Mouse (Mus musculus) right cerebral cortex, postnatal 10 days (tissue): ENCODE results near the gene 1500009C09Rik.

ENCODE experiments used
- DNase-seq, 2 experiments: peaks; one replicate each; pipeline ENCODE4 v3.0.0; 2021; ENCODE audit warnings: low spot score in 2 of 2

The 1500009C09Rik gene

GRCm38 (mm10) chr15:82247131-82247776 is 4.9 kb upstream of the 1500009C09Rik start:
- DNase-seq, result no peak

DNA sequence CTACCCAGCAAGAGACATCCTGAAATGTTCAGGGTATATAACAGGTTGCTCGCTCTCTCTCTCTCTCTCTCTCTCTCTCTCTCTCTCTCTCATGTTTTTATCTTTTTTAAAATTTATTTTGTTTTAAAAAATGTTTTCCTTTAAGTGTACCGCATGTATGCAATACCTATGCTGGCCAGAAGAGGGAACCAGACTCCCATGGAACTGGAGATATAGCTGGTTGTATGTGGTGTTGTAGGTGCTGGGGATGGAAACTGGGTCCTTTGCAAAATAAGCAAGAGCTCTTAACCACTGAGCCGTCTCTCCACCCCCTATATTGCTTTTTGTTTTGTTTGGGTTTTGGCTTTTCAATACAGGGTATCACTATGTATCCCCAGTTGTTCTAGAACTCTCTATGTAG is 618 bp upstream of the 1500009C09Rik start:
- DNase-seq, result no peak

DNA sequence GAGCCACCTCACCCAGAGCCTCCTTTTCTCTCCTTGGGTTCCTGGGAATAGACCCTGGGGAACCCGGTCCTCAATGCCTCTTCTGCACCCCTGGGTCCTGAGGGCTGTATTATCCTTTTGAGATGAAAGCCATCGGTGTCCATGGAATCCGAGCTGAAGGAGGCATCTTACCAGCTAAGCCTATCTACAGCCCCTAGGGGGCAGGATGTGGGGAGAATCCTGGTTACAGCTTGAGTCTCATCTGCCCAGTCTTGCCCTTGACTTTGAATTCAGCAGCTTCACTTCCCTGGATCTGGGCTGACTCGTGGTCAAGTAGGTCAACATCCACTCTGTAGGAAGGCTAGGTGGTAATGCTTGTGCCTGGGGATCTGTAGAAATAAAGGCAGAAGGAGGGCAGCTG is 3.1 kb downstream of the 1500009C09Rik start:
- DNase-seq, result peak in 1 of 2 experiments; percentile 55

DNA sequence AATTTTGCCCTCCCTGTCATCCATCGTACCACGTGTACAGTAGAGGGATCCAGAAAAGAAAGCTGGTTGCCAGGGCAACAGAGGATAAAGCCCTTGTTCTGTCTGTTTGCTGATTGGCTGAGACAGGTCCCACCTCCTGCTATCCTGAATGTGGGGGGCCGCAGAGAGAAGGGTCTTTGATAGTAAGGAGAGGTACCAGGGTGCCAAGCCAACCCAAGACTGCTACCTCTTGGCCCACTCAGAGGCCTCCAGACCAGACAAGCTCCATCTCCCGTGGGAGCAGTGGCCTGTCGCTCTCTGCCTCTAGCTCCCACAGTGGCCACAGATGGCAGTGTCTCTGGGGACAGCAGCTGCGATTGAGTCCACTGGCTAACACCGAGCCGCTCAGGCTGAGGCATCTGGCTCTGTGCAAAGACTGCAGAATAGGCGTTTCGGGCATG is 3.8 kb downstream of the 1500009C09Rik start:
- DNase-seq, result peak; percentile 92 to 97

GRCm38 (mm10) chr15:82259510-82259909 is 7.3 kb downstream of the 1500009C09Rik start:
- peak; percentile 83 for DNase-seq

DNA sequence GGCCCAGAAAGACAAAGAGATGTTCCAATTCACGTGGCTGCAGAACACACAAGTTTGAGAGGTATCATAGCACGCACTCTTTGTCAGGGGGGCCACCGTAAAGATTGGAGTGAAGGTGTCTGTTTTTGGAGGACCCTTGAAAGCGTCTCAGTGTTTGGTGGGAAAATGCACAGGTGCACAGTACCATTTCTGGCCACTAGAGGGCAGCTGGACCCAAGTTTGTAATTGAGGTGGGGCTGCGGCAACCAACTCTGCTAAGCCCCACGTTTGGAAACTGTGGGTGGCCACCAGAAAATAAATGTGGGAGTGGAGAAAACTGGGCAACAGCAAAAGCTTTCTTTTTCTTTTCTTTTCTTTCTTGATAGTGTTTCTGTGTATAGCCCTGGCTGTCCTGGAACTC is 14.2 kb downstream of the 1500009C09Rik start:
- DNase-seq, result peak; percentile 74 to 84

DNA sequence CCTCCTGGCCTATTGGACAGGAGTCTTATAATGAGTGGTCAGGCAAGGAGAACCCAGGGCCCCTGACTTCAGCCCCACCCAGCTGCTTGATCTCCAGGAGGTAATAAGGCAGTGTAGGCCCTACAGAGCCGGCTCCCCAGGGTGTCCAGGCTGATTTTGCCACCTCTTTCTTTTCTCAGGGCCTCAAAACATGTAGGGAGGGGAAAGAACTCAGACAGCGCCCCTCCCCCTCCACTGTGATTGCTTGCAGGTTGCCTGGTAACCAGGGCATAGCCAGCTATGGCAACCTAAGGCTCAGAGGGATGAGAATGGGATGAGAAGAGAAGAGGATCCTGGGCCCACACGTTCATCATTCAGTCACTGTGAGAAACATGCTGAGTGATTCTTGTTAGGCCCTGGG is 16.0 kb downstream of the 1500009C09Rik start:
- DNase-seq, result peak; percentile 87 to 89

GRCm38 (mm10) chr15:82268783-82269182 is 16.6 kb downstream of the 1500009C09Rik start:
- DNase-seq, result no peak

GRCm38 (mm10) chr15:82271201-82271600 is 19.0 kb downstream of the 1500009C09Rik start:
- peak; percentile 69 to 86 for DNase-seq

GRCm38 (mm10) chr15:82272295-82272694 is 20.1 kb downstream of the 1500009C09Rik start:
- peak in 1 of 2 experiments; percentile 33 for DNase-seq

- no peak for DNase-seq
Measured at GRCm38 (mm10) chr15:82274593-82274926, 22.4 kb downstream of the 1500009C09Rik start, which contains the start of gene Sept3. Sept3 (plus strand) TSS chr15:82274893.

- peak; percentile 84 to 86 for DNase-seq
Measured at GRCm38 (mm10) chr15:82274927-82275901, 23.0 kb downstream of the 1500009C09Rik start.

DNA sequence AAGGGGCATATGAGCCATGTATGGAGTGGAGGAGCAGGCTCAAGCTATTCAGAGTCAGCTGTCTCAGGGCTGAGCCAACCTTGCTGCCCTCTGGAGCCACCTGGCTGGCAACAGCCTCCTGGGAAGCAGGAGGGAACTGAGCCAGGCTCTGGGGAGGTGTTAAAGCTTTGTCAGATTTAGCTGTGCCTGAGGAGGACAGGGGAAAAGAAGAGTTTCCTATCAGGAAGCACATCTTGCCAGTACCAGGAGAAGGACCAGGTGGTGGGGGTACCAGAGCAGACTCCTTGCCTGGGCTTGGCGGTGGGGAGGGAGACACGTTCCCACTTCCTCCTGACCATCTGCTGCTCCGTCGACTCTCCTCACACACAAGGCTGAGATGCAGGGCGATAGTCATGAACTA is 25.4 kb downstream of the 1500009C09Rik start:
- peak in 1 of 2 experiments; percentile 72 for DNase-seq

DNA sequence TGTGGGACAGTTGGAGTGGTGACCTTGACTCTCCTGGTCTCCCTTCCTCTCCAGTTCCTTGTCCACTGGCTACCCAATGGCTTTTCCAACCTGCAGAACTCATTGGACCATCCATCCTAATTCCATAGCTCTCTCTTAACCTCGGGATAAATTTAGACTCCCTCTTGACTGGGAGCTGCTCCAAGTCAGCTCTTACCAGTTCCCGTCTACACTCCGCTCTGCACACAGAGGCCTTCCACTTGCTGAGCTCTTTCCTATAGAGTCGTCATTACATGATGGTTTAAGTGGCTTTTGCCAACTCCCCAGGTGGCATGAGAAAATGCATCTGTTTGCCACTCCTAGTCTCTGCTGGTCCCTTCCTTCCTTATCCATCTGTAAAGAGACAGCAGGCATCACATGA is 28.4 kb downstream of the 1500009C09Rik start:
- DNase-seq, result peak in 1 of 2 experiments; percentile 35

GRCm38 (mm10) chr15:82286157-82286556 is 34.0 kb downstream of the 1500009C09Rik start:
- peak in 1 of 2 experiments; percentile 19 for DNase-seq

GRCm38 (mm10) chr15:82290252-82290651 is 38.1 kb downstream of the 1500009C09Rik start:
- no peak for DNase-seq

DNA sequence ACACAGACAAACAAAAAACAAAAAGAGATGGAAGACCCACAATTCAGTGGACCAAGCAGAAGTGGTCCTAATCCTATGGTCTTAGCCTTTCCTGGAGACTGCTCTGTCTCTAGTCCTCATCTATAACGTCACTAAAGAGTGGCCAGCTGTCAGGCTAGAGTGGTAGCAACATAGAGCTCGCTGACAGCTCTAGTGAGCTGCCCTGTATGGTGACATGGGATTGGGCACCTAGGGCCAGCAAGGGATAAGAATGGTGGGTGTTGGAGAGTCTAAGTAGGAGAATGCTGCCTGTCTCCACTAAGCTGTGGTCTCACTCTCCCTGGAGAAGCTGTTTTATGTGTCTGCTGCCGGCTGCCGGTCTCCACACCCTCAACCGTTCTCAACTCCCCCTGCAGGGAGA is 40.7 kb downstream of the 1500009C09Rik start:
- DNase-seq, result no peak

DNA sequence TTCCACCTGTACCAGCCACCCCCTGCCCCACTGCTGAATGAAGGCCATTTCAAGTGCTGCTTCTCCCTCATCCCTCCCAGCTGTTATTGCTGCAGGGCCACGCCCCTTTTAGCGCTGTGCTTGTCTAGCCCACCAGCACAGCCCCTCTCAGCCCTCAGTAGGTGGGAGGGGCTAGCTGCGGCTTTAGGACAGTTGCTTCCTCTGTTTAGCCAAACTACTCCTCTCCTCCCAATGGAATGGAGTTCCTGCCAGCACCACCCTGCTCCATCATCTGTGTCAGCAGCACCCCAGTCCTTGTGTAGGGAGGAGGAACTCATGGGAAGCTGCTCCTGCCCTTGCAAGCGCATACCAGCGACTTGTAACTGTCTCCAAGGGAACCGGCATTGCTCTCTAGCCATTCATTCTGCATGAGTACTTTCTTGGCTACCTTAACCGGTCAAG is 41.1 kb downstream of the 1500009C09Rik start:
- peak in 1 of 2 experiments; percentile 62 for DNase-seq

DNA sequence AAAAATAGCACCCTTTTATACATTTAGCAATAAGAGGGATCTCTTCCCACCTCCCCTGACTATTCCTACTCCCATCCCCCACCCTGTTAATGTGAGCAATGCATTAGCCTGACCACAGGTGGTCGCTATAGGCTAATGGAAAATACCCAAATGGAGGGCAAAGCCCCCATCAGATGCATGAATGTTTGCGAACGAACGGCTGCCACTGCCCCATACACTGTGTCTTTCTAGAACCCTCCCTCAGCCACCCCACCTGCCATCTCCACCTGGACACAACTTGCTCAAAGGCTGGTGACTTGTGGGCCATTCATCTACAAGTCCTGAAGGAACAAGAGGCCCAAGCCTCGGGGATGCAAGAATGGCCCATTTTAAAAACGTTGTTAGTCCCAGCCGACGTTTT is 41.9 kb downstream of the 1500009C09Rik start:
- peak; percentile 63 to 67 for DNase-seq

DNA sequence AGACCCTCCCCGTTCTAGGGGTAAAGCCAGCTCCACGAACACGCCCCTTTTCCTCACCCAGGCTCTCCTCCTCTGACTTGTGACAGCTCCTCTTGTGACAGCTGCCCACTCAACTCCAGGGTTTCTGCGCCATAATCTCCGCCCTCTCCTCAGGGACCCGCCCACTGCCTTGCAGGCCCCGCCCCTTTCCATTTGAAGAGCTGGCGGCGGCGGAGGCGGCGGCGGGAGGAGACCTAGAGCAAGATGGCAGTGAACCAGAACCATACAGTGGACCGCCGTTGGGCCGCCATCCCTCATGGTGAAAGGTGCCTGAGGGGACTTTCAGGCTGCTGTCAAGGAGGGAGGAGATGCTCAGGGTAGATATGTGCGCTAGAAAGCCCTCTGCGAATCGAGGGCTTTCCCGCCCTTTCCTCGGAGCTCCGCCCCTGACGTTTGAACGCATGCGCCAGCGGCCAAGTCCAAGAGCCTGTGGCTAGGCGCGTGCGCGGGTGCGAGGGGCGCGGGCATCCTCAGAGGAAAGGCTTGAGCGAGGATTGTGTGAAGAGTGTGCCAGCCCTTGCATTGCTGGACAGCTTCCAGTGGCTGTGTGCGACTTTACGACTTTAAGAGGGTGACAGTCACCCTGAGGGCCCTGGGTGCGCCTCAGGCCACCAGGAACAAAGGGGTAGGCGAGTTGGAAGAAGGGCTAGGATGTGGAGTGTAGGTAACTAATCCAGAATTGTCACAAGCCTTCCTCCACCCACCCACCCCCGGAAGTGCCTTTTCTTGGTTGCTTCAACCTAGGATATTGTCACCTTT is 46.8 kb downstream of the 1500009C09Rik start, which contains the start of gene Wbp2nl:
Wbp2nl (plus strand) TSS at position 191 of the 798 bp plus-strand sequence.
- no peak for DNase-seq

GRCm38 (mm10) chr15:82307107-82307506 is 54.9 kb downstream of the 1500009C09Rik start:
- DNase-seq, result no peak

DNA sequence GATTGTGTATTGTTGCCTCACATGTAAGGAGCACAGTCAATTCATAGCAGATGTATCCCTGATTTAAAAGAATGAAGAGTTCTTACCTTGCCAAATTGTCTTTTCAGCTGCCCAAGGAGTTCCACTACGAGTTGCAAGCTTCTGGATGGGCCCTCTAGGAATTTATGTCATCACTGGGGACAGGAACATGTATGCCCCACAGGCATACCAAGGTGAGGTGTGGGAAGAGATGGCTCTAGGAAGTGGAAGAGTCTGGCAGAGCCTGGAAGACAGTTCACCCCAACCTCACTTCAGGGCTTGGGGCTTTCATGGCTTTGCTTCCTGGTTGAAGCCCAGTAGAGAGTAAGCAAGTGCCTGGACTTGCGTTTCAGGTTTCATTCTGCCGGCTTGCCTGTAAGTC is 56.2 kb downstream of the 1500009C09Rik start:
- no peak for DNase-seq
